Mouse (Mus musculus) myocyte (in vitro differentiated cells): ENCODE data around the gene Olfr281.

Experiments used
- CEBPB ChIP-seq: IDR thresholded peaks from 2 replicates; pipeline ENCODE4 v1.6.1; 2011; ENCODE audit warnings: mild to moderate bottlenecking, moderate library complexity; ENCODE audit not compliant: poor library complexity, insufficient read depth, severe bottlenecking
- E2F4 ChIP-seq: IDR thresholded peaks from one replicate; pipeline ENCODE4 v1.6.1; 2011; ENCODE audit warnings: mild to moderate bottlenecking, control low read depth, moderate library complexity; ENCODE audit not compliant: insufficient read depth
- MAX ChIP-seq: IDR thresholded peaks from one replicate; pipeline ENCODE4 v1.6.1; 2011; ENCODE audit warnings: low read depth, mild to moderate bottlenecking, control low read depth
- MYOD1 ChIP-seq, 3 experiments: IDR thresholded peaks; one replicate each; pipeline ENCODE4 v1.6.1; 2011; ENCODE audit warnings: control low read depth in 2 of 3, low read depth in 2 of 3, mild to moderate bottlenecking in 2 of 3, moderate library complexity in 1 of 3; ENCODE audit not compliant: insufficient read length in 2 of 3, control insufficient read depth in 1 of 3
- MYOG ChIP-seq, 3 experiments: IDR thresholded peaks; one replicate each; pipeline ENCODE4 v1.6.1; 2011; ENCODE audit warnings: control low read depth in 2 of 3, low read depth in 2 of 3, mild to moderate bottlenecking in 2 of 3; ENCODE audit not compliant: insufficient read length in 2 of 3, control insufficient read depth in 1 of 3, insufficient read depth in 1 of 3
- POLR2A ChIP-seq: IDR thresholded peaks from one replicate; pipeline ENCODE4 v1.6.1; 2011; ENCODE audit warnings: low read depth, mild to moderate bottlenecking, control low read depth, moderate library complexity; ENCODE audit not compliant: insufficient read length
- POLR2AphosphoS2 ChIP-seq: IDR thresholded peaks from one replicate; pipeline ENCODE4 v1.6.1; 2011; ENCODE audit warnings: low read depth, control low read depth; ENCODE audit not compliant: insufficient read length
- REST ChIP-seq: IDR thresholded peaks from one replicate; pipeline ENCODE4 v1.6.1; 2011; ENCODE audit warnings: mild to moderate bottlenecking, control low read depth, moderate library complexity; ENCODE audit not compliant: insufficient read depth, insufficient read length
- SRF ChIP-seq: IDR thresholded peaks from one replicate; pipeline ENCODE4 v1.6.1; 2011; ENCODE audit warnings: low read depth; ENCODE audit not compliant: control insufficient read depth, insufficient read length
- TCF12 ChIP-seq: IDR thresholded peaks from one replicate; pipeline ENCODE4 v1.6.1; 2011; ENCODE audit warnings: mild to moderate bottlenecking, control low read depth; ENCODE audit not compliant: poor library complexity, insufficient read depth, severe bottlenecking
- TCF3 ChIP-seq: IDR thresholded peaks from one replicate; pipeline ENCODE4 v1.6.1; 2011; ENCODE audit warnings: low read depth, control low read depth; ENCODE audit not compliant: insufficient read length
- USF1 ChIP-seq: IDR thresholded peaks from one replicate; pipeline ENCODE4 v1.6.1; 2011; ENCODE audit warnings: low read depth, mild to moderate bottlenecking, control low read depth, moderate library complexity

DNA sequence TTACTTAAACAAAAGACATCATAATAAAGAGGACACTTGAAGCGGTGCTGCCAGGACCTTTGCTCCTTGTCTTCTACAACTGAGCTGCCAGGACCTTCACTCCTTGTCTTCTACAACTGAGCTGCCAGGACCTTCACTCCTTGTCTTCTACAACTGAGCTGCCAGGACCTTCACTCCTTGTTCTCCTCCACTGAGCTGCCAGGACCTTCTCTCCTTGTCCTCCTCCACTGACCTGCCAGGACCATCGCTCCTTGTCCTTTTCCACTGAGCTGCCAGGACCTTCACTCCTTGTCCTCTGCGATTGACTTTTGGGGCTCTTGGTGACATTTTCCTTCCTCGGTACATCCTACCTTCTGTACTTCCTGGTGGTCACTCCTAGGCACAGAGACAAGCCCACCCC, 3.9 kb upstream of the Olfr281 start:
- TF ChIP-seq POLR2A (no peak), MYOD1 (IDR thresholded peaks at IDR 0.05; ENCODE audit: control insufficient read depth in 1 of 3, insufficient read length in 2 of 3, low read depth in 2 of 3) (no peak), TCF12 (no peak), USF1 (no peak), MYOG (IDR thresholded peaks at IDR 0.05; ENCODE audit: control insufficient read depth in 1 of 3, insufficient read depth in 1 of 3, insufficient read length in 2 of 3, low read depth in 2 of 3) (no peak), CEBPB (no peak), MAX (no peak), REST (no peak), POLR2AphosphoS2 (no peak), E2F4 (no peak), SRF (no peak), TCF3 (no peak)
